Mouse (Mus musculus): ENCODE data around the gene Trir. TPM values are rescaled to one million over a fixed set of nuclear protein-coding genes. Genes with fewer than 3 reads are reported as not detected.

Trir gene
- polyA plus RNA-seq, 1 experiment from 2014 or later: 152 TPM

GRCm38 (mm10) chr8:85034764-85035163 is 8.1 kb downstream of the Trir start:
- DNase-seq (ENCODE audit: low read depth, low spot score) (no peak), ATAC-seq (no peak)
- H3K27me3 ChIP-seq: no peaks in the 10 kb centered on the region
- TF ChIP-seq CTCF (IDR thresholded peaks at IDR 0.05): no peak
- ChIA-PET CTCF (interaction anchor here (1.4 to 1.6 kb wide), 2 partner anchors 28 to 61 kb away, joined by 3 to 4 read pairs; no protein-coding TSS in a partner anchor), POLR2A (no interaction called here)
- in situ Hi-C loops (cut with MboI; ENCODE audit: low pct_unique_long_range_greater_than_20kb): no loop called here

DNA sequence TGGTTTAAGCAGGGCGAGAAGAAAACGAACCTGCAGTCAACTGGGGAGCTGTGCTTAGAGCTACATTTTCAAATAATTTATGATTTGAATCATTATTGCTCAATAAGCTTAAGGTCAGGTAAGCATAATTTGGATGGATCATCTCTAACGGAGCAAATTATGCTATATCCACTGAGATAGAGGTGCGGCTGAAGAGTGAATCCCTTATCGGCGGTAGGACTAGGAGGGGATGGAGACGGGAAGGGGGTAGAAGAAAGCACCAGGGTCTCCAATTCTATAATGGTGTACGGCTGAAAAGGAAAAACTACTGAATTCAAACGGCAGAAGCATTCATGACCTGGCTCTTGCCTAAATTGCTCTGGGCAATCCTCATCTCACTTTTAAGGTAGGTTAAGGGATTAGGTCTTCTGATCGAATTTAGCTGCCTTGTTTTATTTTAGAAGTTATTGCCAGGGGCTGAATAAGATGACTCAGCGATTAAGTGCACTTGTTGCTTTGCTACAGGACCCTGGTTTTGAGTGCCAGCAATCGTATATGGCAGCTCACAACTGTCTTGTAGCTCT is 8.6 kb downstream of the Trir start:
- ChIA-PET POLR2A (interaction anchor here (1.3 to 4.1 kb wide), 3 partner anchors 9 to 40 kb away, joined by 3 to 22 read pairs (median 11); partner anchors contain the start of gene Trir), CTCF (interaction anchor here (0.7 to 2.6 kb wide), 4 partner anchors 9 to 61 kb away, joined by 3 to 8 read pairs (median 4); partner anchors contain the start of genes Asna1, Man2b1 and Trir)
- in situ Hi-C loops (cut with MboI; ENCODE audit: low pct_unique_long_range_greater_than_20kb): no loop called here
- no peaks in the 10 kb centered on the region for H3K27me3 ChIP-seq
- DNase-seq (ENCODE audit: low read depth, low spot score): no peak
- no peak for TF ChIP-seq CTCF (IDR thresholded peaks at IDR 0.05)
- no peak for ATAC-seq

GRCm38 (mm10) chr8:85035728-85036310 is 9.2 kb downstream of the Trir start:
- ChIA-PET POLR2A (interaction anchor here (0.7 to 4.1 kb wide), 7 partner anchors 9 to 58 kb away, joined by 3 to 22 read pairs (median 5); partner anchors contain the start of genes Fbxw9, Junb and Trir), CTCF (interaction anchor here (0.7 to 2.6 kb wide), 6 partner anchors 10 to 62 kb away, joined by 3 to 8 read pairs (median 3); partner anchors contain the start of genes Asna1, Man2b1 and Trir)
- no peak for TF ChIP-seq CTCF (IDR thresholded peaks at IDR 0.05)
- ATAC-seq (no peak), DNase-seq (ENCODE audit: low read depth, low spot score) (no peak)
- no peaks in the 10 kb centered on the region for H3K27me3 ChIP-seq
- in situ Hi-C loops (cut with MboI; ENCODE audit: low pct_unique_long_range_greater_than_20kb): no loop called here

- in situ Hi-C loops (cut with MboI; ENCODE audit: low pct_unique_long_range_greater_than_20kb): no loop called here
- TF ChIP-seq CTCF (IDR thresholded peaks at IDR 0.05): no peak
- DNase-seq (ENCODE audit: low read depth, low spot score) (no peak), ATAC-seq (peak; percentile 36)
- POLR2A ChIA-PET: interaction anchor here (0.7 to 4.1 kb wide), 11 partner anchors 9 to 347 kb away, joined by 3 to 22 read pairs (median 4); partner anchors contain the start of genes Fbxw9, Junb and Trir
- CTCF ChIA-PET: interaction anchor here (0.9 to 2.6 kb wide), 4 partner anchors 10 to 62 kb away, joined by 3 to 8 read pairs (median 4); partner anchors contain the start of genes Asna1 and Trir
- no peaks in the 10 kb centered on the region for H3K27me3 ChIP-seq
These were observed 9.7 kb downstream of the Trir start for GRCm38 (mm10) chr8:85036381-85036717.

GRCm38 (mm10) chr8:85036718-85037365 is 10.2 kb downstream of the Trir start, which contains the start of gene Tnpo2:
Gene Tnpo2 (plus strand): TSS chr8:85036915.
- ATAC-seq: peak; percentile 70
- no peaks in the 10 kb centered on the region for H3K27me3 ChIP-seq
- POLR2A ChIA-PET: interaction anchor here (0.6 to 4.1 kb wide), 18 partner anchors 9 to 348 kb away, joined by 3 to 22 read pairs (median 4); partner anchors contain the start of genes Fbxw9, Gm5741, Junb and Man2b1
- in situ Hi-C loops (cut with MboI; ENCODE audit: low pct_unique_long_range_greater_than_20kb): no loop called here
- no peak for TF ChIP-seq CTCF (IDR thresholded peaks at IDR 0.05)
- CTCF ChIA-PET: interaction anchor here (0.9 to 2.6 kb wide), 3 partner anchors 11 to 47 kb away, joined by 3 to 8 read pairs (median 3); partner anchors contain the start of genes Asna1 and Trir
- peak; percentile 86 for DNase-seq (ENCODE audit: low read depth, low spot score)

GRCm38 (mm10) chr8:85037366-85037680 is 10.7 kb downstream of the Trir start:
- ChIA-PET POLR2A (interaction anchor here (0.6 to 4.1 kb wide), 14 partner anchors 11 to 348 kb away, joined by 3 to 22 read pairs (median 4); partner anchors contain the start of genes Fbxw9, Gm5741, Man2b1 and Trir), CTCF (interaction anchor here (1.0 to 2.6 kb wide), 5 partner anchors 11 to 62 kb away, joined by 3 to 10 read pairs (median 8); partner anchors contain the start of genes Asna1, Dhps and Trir)
- DNase-seq (ENCODE audit: low read depth, low spot score) (no peak), ATAC-seq (no peak)
- no peaks in the 10 kb centered on the region for H3K27me3 ChIP-seq
- in situ Hi-C loops (cut with MboI; ENCODE audit: low pct_unique_long_range_greater_than_20kb): no loop called here
- TF ChIP-seq CTCF (IDR thresholded peaks at IDR 0.05): no peak

DNA sequence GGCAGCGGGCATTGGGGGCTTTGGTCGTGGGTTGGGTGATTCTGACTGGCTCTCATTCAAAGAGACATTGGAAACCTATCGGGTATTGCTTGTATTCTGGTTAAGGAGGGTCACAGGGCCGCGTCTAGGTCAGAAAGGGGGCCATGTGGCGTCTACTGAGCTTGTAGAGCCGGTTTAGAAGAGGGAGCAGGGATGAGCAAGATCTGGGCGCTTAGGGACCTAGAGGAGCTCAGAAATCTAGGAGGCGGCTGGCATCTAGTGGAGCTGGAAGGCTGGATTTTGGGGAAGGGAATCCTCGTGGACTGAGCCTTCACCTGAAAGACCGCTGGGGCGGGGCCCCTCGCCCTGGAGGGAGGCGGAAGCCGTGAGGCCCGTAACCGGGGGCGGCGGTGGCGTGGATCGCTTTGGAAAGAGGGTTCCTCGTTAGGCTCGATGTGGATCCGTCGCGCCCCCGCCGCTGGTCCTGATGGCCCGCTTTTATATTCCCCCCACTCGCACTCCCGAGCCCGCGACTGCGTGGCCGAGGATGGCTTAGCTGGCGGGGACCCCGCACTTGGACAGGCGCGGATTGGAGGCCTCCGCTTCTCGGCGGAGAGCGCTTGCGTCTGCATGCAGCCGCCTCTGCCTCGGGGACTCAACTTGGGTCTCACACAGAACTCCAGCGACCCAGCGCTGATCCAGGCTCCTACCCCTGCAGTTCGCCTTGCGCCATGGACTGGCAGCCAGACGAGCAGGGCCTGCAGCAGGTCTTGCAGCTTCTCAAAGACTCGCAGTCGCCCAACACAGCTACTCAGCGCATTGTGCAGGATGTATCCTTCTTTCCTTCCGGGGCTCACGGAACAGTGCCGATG is 11.3 kb downstream of the Trir start:
- ChIA-PET CTCF (interaction anchor here (1.0 to 2.6 kb wide), 5 partner anchors 12 to 63 kb away, joined by 3 to 10 read pairs (median 8); partner anchors contain the start of genes Asna1, Dhps and Trir), POLR2A (interaction anchor here (1.1 to 4.1 kb wide), 9 partner anchors 8 to 58 kb away, joined by 3 to 22 read pairs (median 4); partner anchors contain the start of genes Fbxw9, Gm5741, Man2b1 and Trir)
- ATAC-seq (peak; percentile 13), DNase-seq (ENCODE audit: low read depth, low spot score) (no peak)
- no peak for TF ChIP-seq CTCF (IDR thresholded peaks at IDR 0.05)
- in situ Hi-C loops (cut with MboI; ENCODE audit: low pct_unique_long_range_greater_than_20kb): no loop called here
- no peaks in the 10 kb centered on the region for H3K27me3 ChIP-seq

GRCm38 (mm10) chr8:85043619-85044018 is 17.0 kb downstream of the Trir start:
- CTCF ChIA-PET: no interaction called here
- TF ChIP-seq CTCF (IDR thresholded peaks at IDR 0.05): no peak
- no peak for DNase-seq (ENCODE audit: low read depth, low spot score)
- POLR2A ChIA-PET: no interaction called here
- in situ Hi-C loops (cut with MboI; ENCODE audit: low pct_unique_long_range_greater_than_20kb): no loop called here
- H3K27me3 ChIP-seq: no peaks in the 10 kb centered on the region
- ATAC-seq: no peak

DNA sequence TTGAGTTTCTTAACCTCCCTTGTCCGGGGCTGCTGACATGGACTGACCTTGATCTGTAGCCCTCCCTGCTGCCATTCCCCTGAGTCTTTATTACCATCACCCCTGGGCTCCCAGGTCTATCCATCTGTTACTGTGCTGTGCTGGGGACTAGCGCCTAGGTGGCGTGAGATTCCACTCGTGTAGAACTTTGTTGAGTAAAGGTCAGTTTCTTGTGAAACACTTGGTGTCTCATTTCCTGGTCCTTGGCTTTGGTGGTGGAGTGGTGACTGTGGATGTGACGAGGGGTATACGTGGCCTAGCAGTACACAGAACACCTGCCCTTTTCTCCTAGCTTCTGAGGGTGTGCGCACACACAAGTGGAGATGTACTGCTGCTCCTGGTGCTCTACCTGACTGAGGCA is 30.7 kb downstream of the Trir start:
- ATAC-seq: no peak
- ChIA-PET POLR2A (no interaction called here), CTCF (no interaction called here)
- TF ChIP-seq CTCF (IDR thresholded peaks at IDR 0.05): no peak
- no peak for DNase-seq (ENCODE audit: low read depth, low spot score)
- no peaks in the 10 kb centered on the region for H3K27me3 ChIP-seq
- in situ Hi-C loops (cut with MboI; ENCODE audit: low pct_unique_long_range_greater_than_20kb): no loop called here
